Mouse (Mus musculus): ENCODE measurements around the gene G430095P16Rik.

GRCm38 (mm10) chr8:84739401-84739742 is 16.6 kb downstream of the G430095P16Rik start:
- TF ChIP-seq GATA1 (IDR thresholded peaks at IDR 0.05; ENCODE audit: borderline replicate concordance, low read length) (no peak), FLI1 (IDR thresholded peaks at IDR 0.05; ENCODE audit: low read length) (no peak)
